Mouse (Mus musculus): ENCODE measurements at regions not wholly inside any gene's neighbourhood (a gene's known extent, or its start where the extent isn't known, plus 50 kb on each side); places are given as distances from the start of the nearest gene placed in this dataset.

GRCm38 (mm10) chr2:61389207-61389606 is 189.2 kb upstream of the Tank start:
- TF ChIP-seq POLR2A (IDR thresholded peaks at IDR 0.05; ENCODE audit: low read depth, low read length) (no peak), CTCF (IDR thresholded peaks at IDR 0.05; ENCODE audit: extremely low read depth, insufficient read depth, insufficient read length, insufficient replicate concordance) (no peak)
